8 mouse cellular contexts compared by ENCODE assay signal in the genomic region with DNA sequence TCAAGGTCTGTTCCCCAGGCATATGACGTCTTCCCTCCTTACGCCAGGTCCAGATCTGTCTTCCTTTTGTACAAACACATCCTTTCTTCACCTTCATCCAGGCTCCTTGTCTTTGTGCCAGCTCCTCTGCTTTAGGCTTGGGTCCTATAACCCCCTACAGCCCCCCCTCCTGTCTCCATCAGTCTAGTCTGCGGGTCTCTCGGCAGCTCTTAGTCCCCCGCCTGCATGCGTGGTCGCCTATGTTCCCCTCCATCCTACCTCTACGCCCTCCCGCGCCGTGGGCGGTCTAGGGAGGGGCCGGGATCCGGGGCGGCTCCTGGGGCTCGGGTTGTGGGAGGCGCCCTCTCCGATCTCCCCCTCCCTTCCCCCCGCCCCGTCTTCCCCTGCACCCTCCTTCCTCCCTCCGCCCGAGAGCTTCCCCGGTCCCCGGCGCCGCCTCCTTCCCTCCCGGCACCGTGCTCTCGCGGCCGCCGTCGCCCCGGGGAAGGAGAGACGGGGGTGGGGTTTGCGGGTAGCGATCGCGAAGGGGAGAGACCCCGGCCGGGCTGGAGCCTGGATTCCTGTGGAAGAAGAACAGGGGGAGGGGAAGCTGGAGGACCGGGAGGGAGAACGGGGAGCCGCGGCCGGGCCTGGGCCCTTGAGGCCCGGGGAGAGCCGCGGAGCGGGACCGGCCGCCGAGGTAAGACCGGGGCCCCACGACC. TPM values are rescaled to one million over a fixed set of nuclear protein-coding genes. Genes with fewer than 3 reads are reported as not detected.
A peak's percentile ranks its signal among the peaks of the same experiment; 100 is the strongest.
DNase-seq lines count a peak whose midpoint lies in the region; ATAC-seq and TF ChIP-seq lines count a peak whose summit lies in the region.

A gene (plus strand): TSS at position 356 of the 701 bp plus-strand sequence.

- TF ChIP-seq CTCF in MEL (IDR thresholded peaks at IDR 0.05 in 2 of 3, conservative IDR thresholded peaks at IDR 0.05 in 1 of 3; ENCODE audit: control insufficient read depth in 1 of 3, insufficient read depth in 1 of 3, low read depth in 2 of 3, low read length in 3 of 3, poor library complexity in 1 of 3, severe bottlenecking in 1 of 3), result no peak
- TF ChIP-seq CTCF in cerebellum, adult 2 months (IDR thresholded peaks at IDR 0.05; ENCODE audit: borderline replicate concordance, insufficient read depth, low read depth, low read length), result no peak
- TF ChIP-seq CTCF in lung, postnatal 0 days (IDR thresholded peaks at IDR 0.05), result no peak

- peak within 1 kb of the TSS; percentile 64 to 98 for H3K4me3 ChIP-seq in MEL (ENCODE audit: control insufficient read depth in 1 of 2, insufficient read depth in 1 of 2, low read depth in 2 of 2, low read length in 2 of 2)
- peak within 1 kb of the TSS; percentile 98 for H3K4me3 ChIP-seq in cerebellum, adult 2 months (replicated peaks; ENCODE audit: insufficient read depth, low read depth, low read length)
- H3K4me3 ChIP-seq in lung, postnatal 0 days (ENCODE audit: low read depth, low read length), result peak within 1 kb of the TSS; percentile 88

- peak; percentile 63 to 65 for ATAC-seq in hematopoietic stem cell, adult 5-6 weeks (replicated peaks in 1 of 2; ENCODE audit: insufficient read depth in 1 of 2, low FRiP score in 2 of 2, low TSS enrichment in 1 of 2, low read depth in 1 of 2, poor library complexity in 2 of 2, severe bottlenecking in 2 of 2)
- ATAC-seq in lung, postnatal 0 days, result peak; percentile 93

- TF ChIP-seq EP300 in MEL (IDR thresholded peaks at IDR 0.05; ENCODE audit: low read depth in 1 of 2, low read length in 2 of 2), result no peak
- no peak for TF ChIP-seq EP300 in lung, postnatal 0 days (IDR thresholded peaks at IDR 0.05)

- TF ChIP-seq POLR2A in MEL (IDR thresholded peaks at IDR 0.05; ENCODE audit: control insufficient read depth in 1 of 2, insufficient read depth in 1 of 2, low read depth in 1 of 2, low read length in 2 of 2, poor library complexity in 1 of 2), result peak in 1 of 2 experiments; percentile 30; a peak in 2 of 4 replicates
- peak; percentile 73 for TF ChIP-seq POLR2A in cerebellum, adult 2 months (IDR thresholded peaks at IDR 0.05; ENCODE audit: borderline replicate concordance, insufficient read depth, low read length)

- H3K79me2 ChIP-seq in MEL (ENCODE audit: control insufficient read depth, insufficient read depth, low read length, poor library complexity), result peaks cover 1% of the 10 kb centered on the region

- DNase-seq in MEL (ENCODE audit: low read depth, low spot score), result peak; percentile 85
- peak; percentile 88 to 89 for DNase-seq in cerebellum, adult 2 months
- DNase-seq in frontal cortex, adult 2 months (ENCODE audit: extremely low spot score in 1 of 2, low spot score in 1 of 2), result peak in 1 of 2 experiments; percentile 83
- peak; percentile 78 to 88 for DNase-seq in layer of hippocampus, postnatal 10 days (ENCODE audit: low spot score in 2 of 2)
- DNase-seq in lung, postnatal 0 days (ENCODE audit: low spot score), result peak; percentile 89
- peak; percentile 61 for DNase-seq in ovary, postnatal 14 days (ENCODE audit: low spot score)
- peak; percentile 75 for DNase-seq in thymus, postnatal 10 days (ENCODE audit: low spot score in 2 of 2)

- H3K36me3 ChIP-seq in MEL (ENCODE audit: control insufficient read depth in 1 of 2, insufficient read depth in 2 of 2, low read length in 2 of 2), result peaks cover 0 to 7% of the 10 kb centered on the region in 2 experiments; a peak in 2 of 4 replicates
- H3K36me3 ChIP-seq in lung, postnatal 0 days (ENCODE audit: insufficient read depth, low read length), result no peaks in the 10 kb centered on the region

- H3K4me2 ChIP-seq in lung, postnatal 0 days (replicated peaks; ENCODE audit: low read depth, low read length), result peak within 1 kb of the TSS; percentile 97

- H3K4me1 ChIP-seq in MEL (ENCODE audit: control insufficient read depth in 1 of 2, insufficient read depth in 2 of 2, low read length in 2 of 2), result peaks cover 2% of the 10 kb centered on the region in 2 experiments; a peak in 1 of 4 replicates
- peaks cover 12% of the 10 kb centered on the region for H3K4me1 ChIP-seq in cerebellum, adult 2 months (ENCODE audit: control insufficient read depth, insufficient read depth, low read length)
- H3K4me1 ChIP-seq in lung, postnatal 0 days (ENCODE audit: insufficient read depth, low read depth, low read length), result peaks cover 8% of the 10 kb centered on the region

- H3K27me3 ChIP-seq in MEL (ENCODE audit: control insufficient read depth in 1 of 2, insufficient read depth in 2 of 2, low read length in 2 of 2), result no peaks in the 10 kb centered on the region
- no peaks in the 10 kb centered on the region for H3K27me3 ChIP-seq in cerebellum, adult 2 months (ENCODE audit: control insufficient read depth, insufficient read depth, low read length)
- no peaks in the 10 kb centered on the region for H3K27me3 ChIP-seq in lung, postnatal 0 days (replicated peaks; ENCODE audit: insufficient read depth, low read length)

- no peaks in the 10 kb centered on the region for H3K9me3 ChIP-seq in MEL (replicated peaks; ENCODE audit: insufficient read depth, low read length)
- H3K9me3 ChIP-seq in lung, postnatal 0 days (ENCODE audit: low read length), result no peaks in the 10 kb centered on the region

- H3K9ac ChIP-seq in MEL (ENCODE audit: control insufficient read depth, low read depth, low read length, poor library complexity, severe bottlenecking), result peak within 1 kb of the TSS; percentile 94
- H3K9ac ChIP-seq in lung, postnatal 0 days (replicated peaks; ENCODE audit: low read depth), result peak within 1 kb of the TSS; percentile 83

- no peak for TF ChIP-seq RAD21 in MEL (IDR thresholded peaks at IDR 0.05; ENCODE audit: low read depth, low read length)

- H3K27ac ChIP-seq in MEL (ENCODE audit: control insufficient read depth, low read depth, low read length), result no peak within 1 kb of the TSS
- H3K27ac ChIP-seq in cerebellum, adult 2 months (ENCODE audit: insufficient read depth, low read length), result peak within 1 kb of the TSS; percentile 100
- peak within 1 kb of the TSS; percentile 68 for H3K27ac ChIP-seq in lung, postnatal 0 days (ENCODE audit: low read length)

- WGBS in cerebellum, adult 2 months, result 1% methylated on average over 52 of the region's 55 CpGs
- 2% methylated on average over 45 of the region's 55 CpGs for WGBS in lung, postnatal 0 days

TF ChIP-seq in MEL, 35 proteins besides CTCF, POLR2A, EP300 and RAD21:
- TF ChIP-seq TCF12 (IDR thresholded peaks at IDR 0.05; ENCODE audit: low read depth, low read length), result no peak
- no peak for TF ChIP-seq POLR2AphosphoS5 (IDR thresholded peaks at IDR 0.05; ENCODE audit: borderline replicate concordance, low read depth, low read length)
- no peak for TF ChIP-seq MXI1 (IDR thresholded peaks at IDR 0.05; ENCODE audit: low read depth, low read length)
- TF ChIP-seq GATA1 (IDR thresholded peaks at IDR 0.05; ENCODE audit: low read depth, low read length), result no peak
- TF ChIP-seq UBTF (IDR thresholded peaks at IDR 0.05; ENCODE audit: borderline replicate concordance, insufficient read depth, low read depth, low read length), result peak; percentile 67; the same call in 1 of the 2 replicates
- TF ChIP-seq HCFC1 (IDR thresholded peaks at IDR 0.05; ENCODE audit: low read depth, low read length), result peak; percentile 53; the same call in 1 of the 2 replicates
- TF ChIP-seq POLR2AphosphoS2 (IDR thresholded peaks at IDR 0.05; ENCODE audit: low read length), result no peak
- TF ChIP-seq SIN3A (IDR thresholded peaks at IDR 0.05; ENCODE audit: low read length), result peak; percentile 23; the same call in 1 of the 2 replicates
- TF ChIP-seq ZKSCAN1 (IDR thresholded peaks at IDR 0.05; ENCODE audit: low read depth, low read length), result no peak
- peak; percentile 98 for TF ChIP-seq MAZ (IDR thresholded peaks at IDR 0.05; ENCODE audit: low read depth, low read length)

RNA-seq across cellular contexts. Expression of the gene that starts here (rescaled TPM):
- total RNA-seq in MEL (2012; rRNA removed), result 1.5 and 2.2 TPM in 2 replicates
- 10 to 100 TPM in 1 of 2 experiments, not detected in 1; 14.6 TPM for polyA plus RNA-seq in MEL (2012; ENCODE audit: insufficient read depth in 1 of 2, insufficient read length in 2 of 2, low read depth in 1 of 2, low replicate concordance in 2 of 2, missing spikeins in 1 of 2)
- 403 and 405 TPM in 2 replicates for polyA plus RNA-seq in cerebellum, adult 2 months (2012; rRNA removed)
- 430 and 435 TPM in 2 replicates for polyA plus RNA-seq in frontal cortex, adult 2 months (2012; rRNA removed)
- 10.7 and 43.0 TPM in 2 replicates for total RNA-seq in hematopoietic stem cell, adult 5-6 weeks (2017)
- 100 to 1,000 TPM; 594 to 649 TPM for total RNA-seq in layer of hippocampus, postnatal 10 days (2021)
- polyA plus RNA-seq in lung, postnatal 0 days (2015; fragmentation: Nextera tagmentation; extraction: Ambion mirVana), result 5.8 and 6.2 TPM in 2 replicates

Comparison
In these comparisons a context has a peak if more than half of its experiments do, and no peak if none do; other contexts are left out.
1. RNA of the gene that starts here (total RNA-seq): 594 to 649 TPM in layer of hippocampus, postnatal 10 days; 10.7 to 43.0 TPM in hematopoietic stem cell, adult 5-6 weeks and 1.5 to 2.2 TPM in MEL; every median in the first group is over 10 times any median in the second.
2. RNA of the gene that starts here (polyA plus RNA-seq): 430 to 435 TPM in frontal cortex, adult 2 months and 403 to 405 TPM in cerebellum, adult 2 months; 14.6 TPM in MEL and 5.8 to 6.2 TPM in lung, postnatal 0 days; every median in the first group is over 10 times any median in the second.
3. Peak in every context shown above with its lines, with median percentiles within 50 percentile points of each other: H3K4me3 ChIP-seq.